Mouse (Mus musculus) liver, embryonic 14.5 days (tissue): ENCODE data around the gene Gm7942. TPM values are rescaled to one million over a fixed set of nuclear protein-coding genes. Genes with fewer than 3 reads are reported as not detected.
"Not testable (repeated sequence)": the region's sequence is repeated elsewhere in the genome, so short reads cannot be mapped to it uniquely, and the experiment has no call there.

Experiments used
- ATAC-seq: fragments of 200-750 bp; cut with Nextera tagmentation; 2 replicates; pipeline ENCODE4 v1.8.0; 2017; ENCODE audit warnings: moderate number of reproducible peaks, mild to moderate bottlenecking, moderate library complexity; ENCODE audit not compliant: insufficient read depth
- DNase-seq, 3 experiments: peaks; one replicate each; pipeline ENCODE4 v3.0.0-alpha.2; 2012 to 2013; ENCODE audit warnings: low read depth in 3 of 3, low spot score in 3 of 3
- H3K27ac ChIP-seq: fragments of 300-500 bp; sonication (generic); 2 replicates; pipeline ENCODE4 v1.5.1; 2014; ENCODE audit warnings: moderate library complexity, mild to moderate bottlenecking, control low read depth, inconsistent platforms
- H3K27me3 ChIP-seq: fragments of 300-500 bp; sonication (generic); 2 replicates; pipeline ENCODE4 v1.6.1; 2014; ENCODE audit warnings: mild to moderate bottlenecking, low read length, moderate library complexity; ENCODE audit not compliant: control insufficient read depth, insufficient read depth
- H3K36me3 ChIP-seq: fragments of 300-500 bp; sonication (generic); replicated peaks from 2 replicates; pipeline ENCODE4 v1.6.1; 2014; ENCODE audit warnings: low read depth; ENCODE audit not compliant: control insufficient read depth, insufficient read depth
- H3K4me1 ChIP-seq, 2 experiments: fragments of 200-500 bp in 1 of 2; fragments of 300-500 bp in 1 of 2; sonication (generic) in 1 of 2; replicated peaks; 2 replicates each; pipeline ENCODE4 v1.6.1; 2012 to 2014; ENCODE audit warnings: antibody characterized with exemption in 1 of 2, inconsistent platforms in 1 of 2, low read length in 1 of 2; ENCODE audit not compliant: control insufficient read depth in 2 of 2, insufficient read depth in 2 of 2
- H3K4me2 ChIP-seq: fragments of 300-500 bp; sonication (generic); 2 replicates; pipeline ENCODE4 v1.6.1; 2014; ENCODE audit warnings: low read depth, mild to moderate bottlenecking, control low read depth, moderate library complexity
- H3K4me3 ChIP-seq, 2 experiments: fragments of 200-500 bp in 1 of 2; fragments of 300-500 bp in 1 of 2; sonication (generic) in 1 of 2; 2 replicates each; pipeline ENCODE4 v1.5.1; 2012 to 2014; ENCODE audit warnings: low read depth in 2 of 2, low read length in 2 of 2, mild to moderate bottlenecking in 2 of 2, control low read depth in 1 of 2, inconsistent platforms in 1 of 2, moderate library complexity in 1 of 2; ENCODE audit not compliant: insufficient read depth in 1 of 2
- H3K9ac ChIP-seq: fragments of 300-500 bp; sonication (generic); replicated peaks from 2 replicates; pipeline ENCODE4 v1.6.1; 2014; ENCODE audit warnings: mild to moderate bottlenecking, control low read depth, moderate library complexity
- H3K9me3 ChIP-seq: fragments of 300-500 bp; sonication (generic); 2 replicates; pipeline ENCODE4 v1.6.1; 2016; ENCODE audit warnings: low read length, mixed read lengths; ENCODE audit not compliant: control insufficient read depth
- whole genome bisulfite sequencing: fragments of 180-500 bp; shearing (Covaris S2); extraction: QIAGEN DNeasy Blood & Tissue Kit; methylation state at CpG from one replicate; pipeline ENCODE4 v1.1.7; 2014; ENCODE audit not compliant: insufficient replicate concordance; 5-methylcytosine and 5-hydroxymethylcytosine counted together
- polyA plus RNA-seq, 2 experiments: library from polyadenylated mRNA; depleted of rRNA in 1 of 2; stranded (reverse) in 1 of 2; unstranded in 1 of 2; fragments of >200 nt; fragmentation: Nextera tagmentation in 1 of 2; extraction: Ambion mirVana in 1 of 2; gene quantifications; 2 replicates each; pipeline versions ENCODE4 v1.2.1 to v1.2.3; 2012 to 2014

Gm7942 gene
- not detected in 2 replicates for polyA plus RNA-seq (2012; rRNA removed)
- polyA plus RNA-seq (2014; fragmentation: Nextera tagmentation; extraction: Ambion mirVana) = not detected in 2 replicates

GRCm38 (mm10) chr5:95106638-95107037 is at the start of gene Gm7942:
TSS of gene Gm7942 (plus strand) at chr5:95106938.
- not testable (repeated sequence) for H3K36me3 ChIP-seq, H3K27me3 ChIP-seq, DNase-seq, H3K9me3 ChIP-seq, H3K9ac ChIP-seq, H3K4me1 ChIP-seq, H3K4me3 ChIP-seq, ATAC-seq, H3K4me2 ChIP-seq, H3K27ac ChIP-seq
- WGBS = no CpG with 5 or more reads among the region's 3 CpGs

Other genes with a start within 250 kb of the Gm7942 start
- not detected in 2 replicates for gene Gm3183, start 241.5 kb upstream of the Gm7942 start, polyA plus RNA-seq (2012; rRNA removed)
- gene Gm3183, start 241.5 kb upstream of the Gm7942 start, polyA plus RNA-seq (2014; fragmentation: Nextera tagmentation; extraction: Ambion mirVana) = not detected in 2 replicates
- gene Gm6367, start 118.3 kb upstream of the Gm7942 start, polyA plus RNA-seq (2012; rRNA removed) = not detected in 2 replicates
- gene Gm6367, start 118.3 kb upstream of the Gm7942 start, polyA plus RNA-seq (2014; fragmentation: Nextera tagmentation; extraction: Ambion mirVana) = not detected in 2 replicates
- gene Gm16513, start 75.7 kb downstream of the Gm7942 start, polyA plus RNA-seq (2012; rRNA removed) = not detected in 2 replicates
- gene Gm16513, start 75.7 kb downstream of the Gm7942 start, polyA plus RNA-seq (2014; fragmentation: Nextera tagmentation; extraction: Ambion mirVana) = not detected in 2 replicates
- gene Gm10424, start 165.8 kb downstream of the Gm7942 start, polyA plus RNA-seq (2012; rRNA removed) = not detected in 2 replicates
- not detected in 2 replicates for gene Gm10424, start 165.8 kb downstream of the Gm7942 start, polyA plus RNA-seq (2014; fragmentation: Nextera tagmentation; extraction: Ambion mirVana)
- not detected in 2 replicates for gene Gm3259, start 199.0 kb downstream of the Gm7942 start, polyA plus RNA-seq (2012; rRNA removed)
- not detected in 2 replicates for gene Gm3259, start 199.0 kb downstream of the Gm7942 start, polyA plus RNA-seq (2014; fragmentation: Nextera tagmentation; extraction: Ambion mirVana)